Mouse (Mus musculus): ENCODE data around the gene Bcs1l. TPM values are rescaled to one million over a fixed set of nuclear protein-coding genes. Genes with fewer than 3 reads are reported as not detected.

Gene Bcs1l
- 10 to 100 TPM; 15.6 TPM for polyA plus RNA-seq (2012; fragmentation: generic; extraction: Trizol)

DNA sequence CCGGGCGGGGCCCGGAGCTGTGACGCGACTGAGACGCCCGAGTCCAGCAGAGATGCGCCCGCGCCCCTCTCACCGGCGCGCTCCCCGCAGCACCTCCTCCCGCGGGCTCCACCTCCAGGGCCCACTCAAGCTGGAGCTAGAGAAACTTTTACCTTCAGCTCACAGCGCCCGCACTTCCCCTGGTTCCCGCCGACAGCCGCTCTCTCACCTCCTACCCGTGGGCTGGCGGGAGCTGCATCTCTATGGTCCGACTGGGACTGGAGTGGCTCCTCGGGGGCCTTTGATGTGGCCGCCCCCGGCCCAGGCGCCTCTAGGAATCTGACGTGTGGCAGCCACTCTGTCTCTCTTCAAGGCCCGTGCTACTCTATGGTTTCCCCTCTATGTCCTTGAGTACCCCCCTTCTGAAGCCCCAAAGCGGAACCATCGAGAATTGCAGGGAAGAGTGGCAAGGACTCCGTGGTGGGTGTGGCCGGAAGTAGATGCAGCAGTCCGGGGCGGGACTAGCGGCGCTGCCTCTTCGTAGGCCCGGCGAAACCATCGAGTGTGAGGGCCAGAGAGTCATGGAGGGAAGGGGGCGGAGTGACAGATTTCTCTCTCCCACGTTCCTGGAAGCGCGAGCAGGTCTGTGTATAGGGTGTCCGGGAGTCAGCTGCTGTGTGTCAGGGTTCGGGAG is at the start of gene Bcs1l, which contains the start of gene Zfp142:
Gene Bcs1l, plus strand, starts transcription at position 517 of the 673 bp plus-strand sequence.
Gene Zfp142, minus strand, starts transcription at position 474 of the 673 bp plus-strand sequence.

DNA sequence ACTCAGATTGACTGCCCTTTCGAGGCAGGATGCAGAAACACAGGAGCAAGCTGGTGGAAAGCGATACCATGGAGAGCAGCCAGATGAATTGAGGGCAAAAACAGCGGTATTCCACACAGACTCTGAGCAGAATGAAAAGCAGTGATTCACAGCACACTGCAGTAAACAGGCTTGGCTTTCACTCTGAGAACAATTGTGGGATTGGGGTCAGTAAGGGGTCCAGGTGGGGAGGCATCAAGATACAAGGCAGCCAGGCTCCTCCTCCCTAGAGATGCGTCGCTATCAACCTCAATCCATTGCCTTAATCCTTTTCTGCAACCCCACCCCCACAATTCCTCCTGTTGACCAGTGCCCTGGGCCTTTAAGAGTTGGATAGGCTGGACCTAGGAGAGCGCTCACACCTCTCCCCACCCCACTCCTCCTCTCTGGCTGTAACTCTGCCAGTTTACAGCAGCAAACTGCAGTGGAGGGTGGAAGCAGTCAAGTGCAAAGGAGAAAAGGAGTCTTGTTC is 45.6 kb upstream of the Bcs1l start, which contains the start of gene Plcd4:
Gene Plcd4, plus strand, starts transcription at position 438 of the 511 bp plus-strand sequence.

DNA sequence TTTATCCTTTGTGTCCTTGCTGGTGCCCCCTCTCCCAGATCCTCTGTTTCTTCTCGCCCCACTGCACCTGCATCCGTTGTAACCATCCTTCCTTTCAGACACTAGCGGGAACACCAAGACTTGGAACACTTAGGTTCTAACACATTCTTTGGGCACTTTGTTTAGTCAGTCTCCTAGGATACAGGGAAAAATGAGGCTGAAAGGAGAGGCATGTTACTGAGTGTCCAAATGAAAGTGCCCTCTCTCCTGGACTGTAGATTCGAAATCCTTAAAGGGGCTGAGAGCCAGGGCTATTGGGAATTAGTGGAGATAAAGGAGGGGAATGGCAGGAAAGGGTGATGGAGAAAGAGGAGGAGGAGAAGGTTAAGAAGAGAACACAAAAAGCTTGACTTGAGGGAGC is 43.9 kb upstream of the Bcs1l start, which contains the start of gene Usp37:
Gene Usp37, minus strand, starts transcription at position 101 of the 400 bp plus-strand sequence.

DNA sequence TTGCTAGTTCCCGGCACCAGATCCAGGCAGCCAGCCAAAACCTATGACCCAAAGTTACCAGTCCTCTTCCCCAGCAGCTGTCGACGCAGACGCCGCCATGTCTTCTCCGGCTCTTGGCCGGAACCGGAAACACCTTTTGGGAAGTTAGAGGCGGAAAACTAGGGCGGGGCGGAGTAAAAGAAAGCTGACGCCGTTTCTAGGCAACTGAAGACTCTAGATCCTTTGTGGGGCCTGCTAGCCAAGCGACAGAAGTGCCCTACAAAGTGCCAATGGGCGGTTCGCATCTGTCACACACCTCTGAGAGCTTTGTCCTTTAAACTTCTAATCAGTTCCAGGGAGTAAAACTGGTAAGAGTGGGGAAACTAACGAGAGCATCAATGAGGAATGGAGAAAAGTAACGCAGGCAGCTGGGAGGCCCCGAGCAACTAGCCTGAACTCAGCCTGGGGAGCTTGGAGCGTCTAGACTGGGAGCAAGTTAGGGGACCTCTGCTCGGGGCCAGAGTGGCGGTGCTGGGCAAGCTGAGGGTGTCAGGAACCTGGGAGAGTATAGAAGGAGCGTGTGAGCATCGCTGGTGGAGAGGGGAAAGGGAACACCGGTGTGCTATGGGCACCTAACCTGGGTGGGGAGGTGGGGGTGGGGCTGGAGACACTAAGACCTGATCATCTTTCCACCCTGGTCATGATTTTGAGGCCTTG is 13.3 kb downstream of the Bcs1l start, which contains the start of the genes Rnf25 and Stk36:
Gene Rnf25, minus strand, starts transcription at position 131 of the 696 bp plus-strand sequence.
Gene Stk36, plus strand, starts transcription at position 179 of the 696 bp plus-strand sequence.

Other genes starting within 250 kb of the Bcs1l start
- under 1 TPM in 1 of 2 experiments, not detected in 1; 0.19 TPM for gene Catip, start 226.2 kb upstream of the Bcs1l start, polyA plus RNA-seq (2012; fragmentation: generic; extraction: Trizol)
- gene Slc11a1, start 213.1 kb upstream of the Bcs1l start, polyA plus RNA-seq (2012; fragmentation: generic; extraction: Trizol): 1 to 10 TPM in 1 of 2 experiments, under 1 TPM in 1; 0.58 to 1.7 TPM
- 100 to 1,000 TPM in 1 of 2 experiments, 10 to 100 TPM in 1; 71.9 to 105 TPM for gene Ctdsp1, start 196.8 kb upstream of the Bcs1l start, polyA plus RNA-seq (2012; fragmentation: generic; extraction: Trizol)
- under 1 TPM in 1 of 2 experiments, not detected in 1; 0.11 TPM for gene Vil1, start 178.9 kb upstream of the Bcs1l start, polyA plus RNA-seq (2012; fragmentation: generic; extraction: Trizol)
- 10 to 100 TPM; 13.1 to 22.0 TPM for gene Cnot9, start 82.2 kb upstream of the Bcs1l start, polyA plus RNA-seq (2012; fragmentation: generic; extraction: Trizol)
- under 1 TPM; 0.18 to 0.83 TPM for gene Plcd4, start 45.4 kb upstream of the Bcs1l start, polyA plus RNA-seq (2012; fragmentation: generic; extraction: Trizol)
- gene Usp37, start 44.0 kb upstream of the Bcs1l start, polyA plus RNA-seq (2012; fragmentation: generic; extraction: Trizol): 1 to 10 TPM in 1 of 2 experiments, under 1 TPM in 1; 0.22 to 1.4 TPM
- gene Zfp142, start within 50 bp of the Bcs1l start, polyA plus RNA-seq (2012; fragmentation: generic; extraction: Trizol): 1 to 10 TPM; 1.3 to 6.7 TPM
- 10 to 100 TPM; 18.7 to 39.7 TPM for gene Rnf25, start 13.1 kb downstream of the Bcs1l start, polyA plus RNA-seq (2012; fragmentation: generic; extraction: Trizol)
- 1 to 10 TPM; 1.5 to 5.7 TPM for gene Stk36, start 13.2 kb downstream of the Bcs1l start, polyA plus RNA-seq (2012; fragmentation: generic; extraction: Trizol)
- gene Ttll4, start 73.5 kb downstream of the Bcs1l start, polyA plus RNA-seq (2012; fragmentation: generic; extraction: Trizol): 1 to 10 TPM; 2.2 to 4.2 TPM
- under 1 TPM in 1 of 2 experiments, not detected in 1; 0.02 TPM for gene Cyp27a1, start 125.3 kb downstream of the Bcs1l start, polyA plus RNA-seq (2012; fragmentation: generic; extraction: Trizol)
- gene Prkag3, start 160.9 kb downstream of the Bcs1l start, polyA plus RNA-seq (2012; fragmentation: generic; extraction: Trizol): under 1 TPM; 0.01 to 0.06 TPM
- under 1 TPM in 1 of 2 experiments, not detected in 1; 0.33 TPM for gene Wnt6, start 183.6 kb downstream of the Bcs1l start, polyA plus RNA-seq (2012; fragmentation: generic; extraction: Trizol)
- under 1 TPM in 1 of 2 experiments, not detected in 1; 0.01 TPM for gene Wnt10a, start 203.2 kb downstream of the Bcs1l start, polyA plus RNA-seq (2012; fragmentation: generic; extraction: Trizol)

All from C3H10T1/2 (cell line).